Mouse (Mus musculus) hindbrain, postnatal 0 days (tissue): ENCODE measurements at regions not wholly inside any gene's neighbourhood (a gene's known extent, or its start where the extent isn't known, plus 50 kb on each side); places are given as distances from the start of the nearest gene placed in this dataset.

Experiments used
- ATAC-seq: fragments of 200-750 bp; cut with Nextera tagmentation; 2 replicates; pipeline ENCODE4 v1.8.0; 2017; ENCODE audit warnings: mild to moderate bottlenecking, moderate TSS enrichment, moderate library complexity
- DNase-seq: peaks from one replicate; pipeline ENCODE4 v3.0.0-alpha.2; 2015; ENCODE audit warnings: low spot score
- H3K27ac ChIP-seq: fragments of 300-500 bp; sonication (generic); 2 replicates; pipeline ENCODE4 v1.5.1; 2014; ENCODE audit warnings: mild to moderate bottlenecking
- H3K27me3 ChIP-seq: fragments of 300-500 bp; sonication (generic); 2 replicates; pipeline ENCODE4 v1.6.1; 2014; ENCODE audit warnings: low read length, mixed read lengths; ENCODE audit not compliant: insufficient read depth
- H3K36me3 ChIP-seq: fragments of 300-500 bp; sonication (generic); 2 replicates; pipeline ENCODE4 v1.6.1; 2014; ENCODE audit warnings: low read length, mixed read lengths; ENCODE audit not compliant: insufficient read depth
- H3K4me1 ChIP-seq: fragments of 300-500 bp; sonication (generic); 2 replicates; pipeline ENCODE4 v1.6.1; 2014; ENCODE audit warnings: antibody characterized with exemption, low read length, mixed read lengths; ENCODE audit not compliant: insufficient read depth
- H3K4me2 ChIP-seq: fragments of 300-500 bp; sonication (generic); 2 replicates; pipeline ENCODE4 v1.6.1; 2014; ENCODE audit warnings: low read depth, mild to moderate bottlenecking, low read length, moderate library complexity, mixed read lengths
- H3K4me3 ChIP-seq: fragments of 300-500 bp; sonication (generic); 2 replicates; pipeline ENCODE4 v1.5.1; 2014; ENCODE audit warnings: low read length
- H3K9ac ChIP-seq: fragments of 300-500 bp; sonication (generic); replicated peaks from 2 replicates; pipeline ENCODE4 v1.6.1; 2014; ENCODE audit warnings: mild to moderate bottlenecking, low read length, moderate library complexity, mixed read lengths
- H3K9me3 ChIP-seq: fragments of 300-500 bp; sonication (generic); 2 replicates; pipeline ENCODE4 v1.6.1; 2016; ENCODE audit warnings: low read length, mixed read lengths
- CTCF ChIP-seq: IDR thresholded peaks from 2 replicates; pipeline ENCODE4 v1.5.1; 2016; ENCODE audit warnings: antibody characterized with exemption, control low read depth, low read depth
- WGBS: fragments of 180-500 bp; shearing (Covaris S2); extraction: QIAGEN DNeasy Blood & Tissue Kit; methylation state at CpG from one replicate; pipeline ENCODE4 v1.1.7; 2014; 5-methylcytosine and 5-hydroxymethylcytosine counted together

GRCm38 (mm10) chr13:71690069-71690817 is 273.3 kb downstream of the Irx1 start:
- WGBS = 27% methylated on average over 20 of the region's 20 CpGs
- Histone ChIP-seq H3K36me3 (no peaks in the 10 kb centered on the region), H3K9me3 (no peaks in the 10 kb centered on the region), H3K27me3 (no peaks in the 10 kb centered on the region), H3K9ac (no peak overlapping the region), H3K4me1 (no peaks in the 10 kb centered on the region), H3K4me3 (no peak overlapping the region), H3K4me2 (peak overlapping the region; percentile 21; the same call in 1 of the 2 replicates), H3K27ac (no peak overlapping the region)
- ATAC-seq = no peak
- TF ChIP-seq CTCF = no peak
- peak; percentile 23 for DNase-seq

GRCm38 (mm10) chr13:71689187-71689586 is 274.3 kb downstream of the Irx1 start:
- WGBS = 53% methylated on average over 9 of the region's 9 CpGs
- H3K4me3 ChIP-seq = no peak overlapping the region
- H3K9ac ChIP-seq = no peak overlapping the region
- no peaks in the 10 kb centered on the region for H3K4me1 ChIP-seq
- ATAC-seq (no peak), DNase-seq (no peak)
- no peaks in the 10 kb centered on the region for H3K27me3 ChIP-seq
- H3K9me3 ChIP-seq = no peaks in the 10 kb centered on the region
- H3K27ac ChIP-seq = no peak overlapping the region
- TF ChIP-seq CTCF = no peak
- H3K36me3 ChIP-seq = no peaks in the 10 kb centered on the region
- no peak overlapping the region for H3K4me2 ChIP-seq

GRCm38 (mm10) chr13:71676081-71676624 is 287.4 kb downstream of the Irx1 start:
- Histone ChIP-seq H3K4me1 (no peaks in the 10 kb centered on the region), H3K9me3 (no peaks in the 10 kb centered on the region), H3K27me3 (no peaks in the 10 kb centered on the region), H3K9ac (no peak overlapping the region), H3K4me3 (no peak overlapping the region), H3K27ac (no peak overlapping the region), H3K4me2 (0 out of 2 replicates have a peak overlapping the region, but pooled peaks have one; percentile 8), H3K36me3 (no peaks in the 10 kb centered on the region)
- 27% methylated on average over 10 of the region's 10 CpGs for WGBS
- peak; percentile 32 for DNase-seq
- TF ChIP-seq CTCF = no peak
- 0 out of 2 replicates have a peak, but pooled peaks have one; percentile 32 for ATAC-seq

- WGBS = 73% methylated on average over 6 of the region's 6 CpGs
Measured at GRCm38 (mm10) chr13:71669956-71670739, 293.4 kb downstream of the Irx1 start.

GRCm38 (mm10) chr13:71668256-71668655 is 295.3 kb downstream of the Irx1 start:
- DNase-seq = no peak
- 83% methylated on average over 2 of the region's 2 CpGs for WGBS
- ATAC-seq = no peak
- H3K9me3 ChIP-seq = no peaks in the 10 kb centered on the region
- H3K27ac ChIP-seq = no peak overlapping the region
- H3K4me3 ChIP-seq = no peak overlapping the region
- no peaks in the 10 kb centered on the region for H3K36me3 ChIP-seq
- H3K9ac ChIP-seq = no peak overlapping the region
- no peaks in the 10 kb centered on the region for H3K27me3 ChIP-seq
- TF ChIP-seq CTCF = no peak
- no peak overlapping the region for H3K4me2 ChIP-seq
- no peaks in the 10 kb centered on the region for H3K4me1 ChIP-seq

More at GRCm38 (mm10) chr13:71669956-71670739, 293.4 kb downstream of the Irx1 start:
- TF ChIP-seq CTCF = no peak
- Histone ChIP-seq H3K36me3 (no peaks in the 10 kb centered on the region), H3K4me2 (no peak overlapping the region), H3K27ac (no peak overlapping the region), H3K4me1 (no peaks in the 10 kb centered on the region), H3K9me3 (no peaks in the 10 kb centered on the region), H3K27me3 (no peaks in the 10 kb centered on the region), H3K9ac (no peak overlapping the region), H3K4me3 (no peak overlapping the region)
- ATAC-seq (no peak), DNase-seq (no peak)

GRCm38 (mm10) chr13:71665221-71665916 is 298.2 kb downstream of the Irx1 start:
- H3K36me3 ChIP-seq = no peaks in the 10 kb centered on the region
- no peak overlapping the region for H3K27ac ChIP-seq
- ATAC-seq (no peak), DNase-seq (no peak)
- no peaks in the 10 kb centered on the region for H3K27me3 ChIP-seq
- WGBS = 69% methylated on average over 7 of the region's 7 CpGs
- H3K4me1 ChIP-seq = 0 out of 2 replicates have a peak, but pooled peaks cover 3% of the 10 kb centered on the region
- H3K9me3 ChIP-seq = no peaks in the 10 kb centered on the region
- TF ChIP-seq CTCF = no peak
- no peak overlapping the region for H3K9ac ChIP-seq
- no peak overlapping the region for H3K4me3 ChIP-seq
- no peak overlapping the region for H3K4me2 ChIP-seq
